Mouse (Mus musculus): ENCODE measurements around the gene Elp4. TPM values are rescaled to one million over a fixed set of nuclear protein-coding genes. Genes with fewer than 3 reads are reported as not detected.

Elp4 gene
- polyA plus RNA-seq, 1 experiment from 2014 or later, result 34.3 TPM

- H3K36me3 ChIP-seq (ENCODE audit: control insufficient read depth, insufficient read depth, low read length), result no peaks in the 10 kb centered on the region
- H3K4me1 ChIP-seq (replicated peaks; ENCODE audit: control insufficient read depth, insufficient read depth, low read length), result 0 out of 2 replicates have a peak, but pooled peaks cover 3% of the 10 kb centered on the region
- H3K4me3 ChIP-seq (ENCODE audit: low read length), result no peak overlapping the region
- no peaks in the 10 kb centered on the region for H3K9me3 ChIP-seq (ENCODE audit: control insufficient read depth, low read length)
- no peak overlapping the region for H3K27ac ChIP-seq (ENCODE audit: low read length)
- H3K4me2 ChIP-seq (ENCODE audit: low read depth, low read length), result no peak overlapping the region
- no peak overlapping the region for H3K9ac ChIP-seq (ENCODE audit: low read length)
- 89% methylated on average over 5 of the region's 5 CpGs for WGBS
- no peaks in the 10 kb centered on the region for H3K27me3 ChIP-seq (ENCODE audit: control insufficient read depth, insufficient read depth, low read depth, low read length)
- ATAC-seq (ENCODE audit: low read depth), result no peak
These were observed 4.0 kb upstream of the Elp4 start for GRCm38 (mm10) chr2:105908351-105908750.

DNA sequence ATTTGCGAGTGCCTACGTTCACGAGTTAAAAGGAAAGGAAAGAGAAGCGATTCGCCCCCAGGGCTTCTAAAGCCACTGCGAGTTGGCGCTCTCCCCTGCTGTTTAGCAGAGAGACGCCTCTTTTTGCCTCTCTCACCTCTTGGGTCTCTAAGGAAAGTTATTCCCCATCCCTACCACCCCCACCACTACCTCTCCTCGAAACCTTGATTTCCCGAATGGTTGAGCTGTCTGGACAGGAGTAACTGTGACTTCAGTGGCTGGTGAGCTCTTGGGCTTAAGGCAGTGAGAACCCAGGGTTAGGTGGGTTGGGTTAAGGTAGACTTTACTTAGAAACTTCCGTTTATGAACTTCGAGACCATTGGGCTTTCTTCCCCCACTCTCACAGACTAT is 388 bp upstream of the Elp4 start:
- peaks cover 3% of the 10 kb centered on the region; the same call in 1 of the 2 replicates for H3K4me1 ChIP-seq (replicated peaks; ENCODE audit: control insufficient read depth, insufficient read depth, low read length)
- peak; percentile 53 for ATAC-seq (ENCODE audit: low read depth)
- WGBS, result under 1% methylated on average over 12 of the region's 12 CpGs
- peak overlapping the region; percentile 77 for H3K4me2 ChIP-seq (ENCODE audit: low read depth, low read length)
- H3K36me3 ChIP-seq (ENCODE audit: control insufficient read depth, insufficient read depth, low read length), result no peaks in the 10 kb centered on the region
- H3K27ac ChIP-seq (ENCODE audit: low read length), result peak overlapping the region; percentile 4; the same call in 1 of the 2 replicates
- no peaks in the 10 kb centered on the region for H3K27me3 ChIP-seq (ENCODE audit: control insufficient read depth, insufficient read depth, low read depth, low read length)
- peak overlapping the region; percentile 80 for H3K9ac ChIP-seq (ENCODE audit: low read length)
- H3K9me3 ChIP-seq (ENCODE audit: control insufficient read depth, low read length), result no peaks in the 10 kb centered on the region
- peak overlapping the region; percentile 72 for H3K4me3 ChIP-seq (ENCODE audit: low read length)

- Histone ChIP-seq H3K27ac (ENCODE audit: low read length) (no peak overlapping the region), H3K9ac (ENCODE audit: low read length) (no peak overlapping the region), H3K4me2 (ENCODE audit: low read depth, low read length) (no peak overlapping the region), H3K9me3 (ENCODE audit: control insufficient read depth, low read length) (no peaks in the 10 kb centered on the region), H3K4me1 (replicated peaks; ENCODE audit: control insufficient read depth, insufficient read depth, low read length) (no peaks in the 10 kb centered on the region), H3K4me3 (ENCODE audit: low read length) (no peak overlapping the region), H3K27me3 (ENCODE audit: control insufficient read depth, insufficient read depth, low read depth, low read length) (no peaks in the 10 kb centered on the region), H3K36me3 (ENCODE audit: control insufficient read depth, insufficient read depth, low read length) (no peaks in the 10 kb centered on the region; the same call in 1 of the 2 replicates)
- ATAC-seq (ENCODE audit: low read depth), result no peak
These were observed 13.5 kb downstream of the Elp4 start for GRCm38 (mm10) chr2:105890816-105891215.

DNA sequence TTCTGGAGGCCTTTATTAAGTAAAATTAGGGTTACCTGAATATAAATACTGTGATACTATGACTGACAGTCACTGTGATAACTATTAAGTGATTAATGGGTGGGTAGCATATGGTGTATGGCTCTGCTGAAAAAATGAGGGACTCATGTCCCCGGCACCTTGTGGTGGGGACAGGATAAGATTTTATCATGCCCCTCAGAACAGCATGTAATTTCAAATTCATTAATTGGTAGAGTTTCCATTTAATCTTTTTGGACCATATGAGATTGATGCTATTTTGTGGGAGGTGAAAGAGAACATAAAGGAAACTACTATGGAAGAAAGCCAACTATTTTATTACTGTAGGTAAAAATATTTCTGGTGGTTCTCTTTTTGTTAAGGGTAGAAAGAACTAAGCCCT is 31.0 kb downstream of the Elp4 start:
- no peak overlapping the region for H3K9ac ChIP-seq (ENCODE audit: low read length)
- no peak overlapping the region for H3K4me3 ChIP-seq (ENCODE audit: low read length)
- H3K27ac ChIP-seq (ENCODE audit: low read length), result no peak overlapping the region
- no peak overlapping the region for H3K4me2 ChIP-seq (ENCODE audit: low read depth, low read length)
- no peak for ATAC-seq (ENCODE audit: low read depth)
- no peaks in the 10 kb centered on the region; the same call in 1 of the 2 replicates for H3K9me3 ChIP-seq (ENCODE audit: control insufficient read depth, low read length)
- 0 out of 2 replicates have a peak, but pooled peaks cover 3% of the 10 kb centered on the region for H3K36me3 ChIP-seq (ENCODE audit: control insufficient read depth, insufficient read depth, low read length)
- no peaks in the 10 kb centered on the region for H3K27me3 ChIP-seq (ENCODE audit: control insufficient read depth, insufficient read depth, low read depth, low read length)
- H3K4me1 ChIP-seq (replicated peaks; ENCODE audit: control insufficient read depth, insufficient read depth, low read length), result no peaks in the 10 kb centered on the region
- 85% methylated on average over 1 of the region's 1 CpGs for WGBS

- no peaks in the 10 kb centered on the region for H3K27me3 ChIP-seq (ENCODE audit: control insufficient read depth, insufficient read depth, low read depth, low read length)
- 48% methylated on average over 2 of the region's 2 CpGs for WGBS
- H3K4me3 ChIP-seq (ENCODE audit: low read length), result no peak overlapping the region
- H3K9ac ChIP-seq (ENCODE audit: low read length), result no peak overlapping the region
- no peak overlapping the region for H3K4me2 ChIP-seq (ENCODE audit: low read depth, low read length)
- no peaks in the 10 kb centered on the region for H3K4me1 ChIP-seq (replicated peaks; ENCODE audit: control insufficient read depth, insufficient read depth, low read length)
- no peaks in the 10 kb centered on the region for H3K9me3 ChIP-seq (ENCODE audit: control insufficient read depth, low read length)
- H3K27ac ChIP-seq (ENCODE audit: low read length), result no peak overlapping the region
- no peak for ATAC-seq (ENCODE audit: low read depth)
- no peaks in the 10 kb centered on the region for H3K36me3 ChIP-seq (ENCODE audit: control insufficient read depth, insufficient read depth, low read length)
These were observed 49.6 kb downstream of the Elp4 start for GRCm38 (mm10) chr2:105854740-105855139.

- ATAC-seq (ENCODE audit: low read depth), result no peak
- WGBS, result 96% methylated on average over 2 of the region's 2 CpGs
- Histone ChIP-seq H3K4me2 (ENCODE audit: low read depth, low read length) (no peak overlapping the region), H3K27me3 (ENCODE audit: control insufficient read depth, insufficient read depth, low read depth, low read length) (no peaks in the 10 kb centered on the region), H3K4me1 (replicated peaks; ENCODE audit: control insufficient read depth, insufficient read depth, low read length) (no peaks in the 10 kb centered on the region), H3K4me3 (ENCODE audit: low read length) (no peak overlapping the region), H3K9ac (ENCODE audit: low read length) (no peak overlapping the region), H3K36me3 (ENCODE audit: control insufficient read depth, insufficient read depth, low read length) (no peaks in the 10 kb centered on the region), H3K9me3 (ENCODE audit: control insufficient read depth, low read length) (no peaks in the 10 kb centered on the region), H3K27ac (ENCODE audit: low read length) (no peak overlapping the region)
These were observed 51.4 kb downstream of the Elp4 start for GRCm38 (mm10) chr2:105852971-105853370.

DNA sequence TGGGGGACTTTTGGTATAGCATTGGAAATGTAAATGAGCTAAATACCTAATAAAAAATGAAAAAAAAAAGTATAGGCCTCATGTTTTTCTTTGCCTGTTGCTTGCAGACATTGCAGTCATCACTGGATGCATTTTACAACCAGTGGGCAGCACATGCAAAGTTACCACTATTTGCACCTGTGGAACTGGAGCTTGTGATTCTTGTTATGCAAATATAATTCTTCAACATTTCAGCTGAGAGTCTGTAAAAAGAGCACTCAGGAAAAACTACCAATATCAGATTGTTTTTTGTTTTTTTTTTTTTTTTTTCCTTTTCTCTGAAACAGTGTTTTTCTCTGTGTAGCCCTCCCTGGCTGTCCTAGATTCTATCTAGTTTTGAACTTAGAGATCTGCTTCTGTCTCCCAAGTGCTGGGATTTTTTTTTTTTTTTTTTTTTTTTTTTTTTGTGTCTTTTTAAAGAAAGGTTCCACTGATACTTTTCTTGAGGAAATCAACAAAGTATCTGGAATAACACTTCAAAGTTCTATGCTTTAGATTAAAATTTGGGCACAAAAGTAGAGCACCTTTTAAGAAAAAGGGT is 52.6 kb downstream of the Elp4 start:
- Histone ChIP-seq H3K9me3 (ENCODE audit: control insufficient read depth, low read length) (no peaks in the 10 kb centered on the region), H3K27ac (ENCODE audit: low read length) (no peak overlapping the region), H3K4me3 (ENCODE audit: low read length) (no peak overlapping the region), H3K9ac (ENCODE audit: low read length) (no peak overlapping the region), H3K27me3 (ENCODE audit: control insufficient read depth, insufficient read depth, low read depth, low read length) (no peaks in the 10 kb centered on the region), H3K36me3 (ENCODE audit: control insufficient read depth, insufficient read depth, low read length) (no peaks in the 10 kb centered on the region), H3K4me1 (replicated peaks; ENCODE audit: control insufficient read depth, insufficient read depth, low read length) (no peaks in the 10 kb centered on the region), H3K4me2 (ENCODE audit: low read depth, low read length) (no peak overlapping the region)
- no peak for ATAC-seq (ENCODE audit: low read depth)

DNA sequence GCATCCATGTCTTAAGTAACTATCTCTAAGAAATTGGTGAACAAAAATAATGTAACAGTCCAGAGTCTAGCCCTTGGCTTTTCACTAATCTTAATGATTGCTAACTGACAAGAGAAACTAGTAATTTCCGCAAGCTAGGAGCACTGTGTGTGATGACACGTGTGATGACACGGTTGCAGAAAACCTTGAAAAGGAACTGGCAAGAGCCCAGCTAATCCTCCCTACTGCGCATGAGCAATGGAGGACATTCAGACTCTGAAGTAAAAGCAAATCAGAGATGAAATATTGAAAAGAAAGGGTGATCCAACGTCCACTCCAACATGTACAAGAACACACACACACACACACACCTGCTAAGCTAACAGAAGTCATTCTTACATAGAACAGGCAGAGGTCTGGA is 61.2 kb downstream of the Elp4 start:
- no peaks in the 10 kb centered on the region for H3K27me3 ChIP-seq (ENCODE audit: control insufficient read depth, insufficient read depth, low read depth, low read length)

DNA sequence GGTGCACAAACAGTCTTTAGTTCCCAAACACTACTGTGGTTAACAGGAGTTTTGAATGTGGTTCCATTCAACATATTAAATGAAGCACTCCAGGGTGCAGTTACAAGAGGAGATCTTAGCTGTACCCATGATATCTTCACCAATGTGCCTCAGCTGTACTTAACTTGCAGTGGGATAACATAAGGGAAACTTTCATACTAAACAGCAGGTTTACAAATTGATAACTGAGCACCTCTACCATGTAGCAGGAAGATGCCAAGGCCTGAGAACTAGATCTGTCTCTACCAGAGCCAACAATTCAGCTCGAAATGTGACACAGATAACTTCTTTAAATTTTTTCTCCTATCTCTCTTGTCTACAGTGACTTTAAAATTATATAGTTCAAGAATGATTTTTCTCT is 86.4 kb downstream of the Elp4 start:
- Histone ChIP-seq H3K27ac (ENCODE audit: low read length) (no peak overlapping the region), H3K9ac (ENCODE audit: low read length) (no peak overlapping the region), H3K4me2 (ENCODE audit: low read depth, low read length) (no peak overlapping the region), H3K36me3 (ENCODE audit: control insufficient read depth, insufficient read depth, low read length) (no peaks in the 10 kb centered on the region), H3K27me3 (ENCODE audit: control insufficient read depth, insufficient read depth, low read depth, low read length) (no peaks in the 10 kb centered on the region), H3K9me3 (ENCODE audit: control insufficient read depth, low read length) (no peaks in the 10 kb centered on the region), H3K4me3 (ENCODE audit: low read length) (no peak overlapping the region), H3K4me1 (replicated peaks; ENCODE audit: control insufficient read depth, insufficient read depth, low read length) (no peaks in the 10 kb centered on the region)
- ATAC-seq (ENCODE audit: low read depth), result no peak
- 89% methylated on average over 1 of the region's 1 CpGs for WGBS

More for the DNA sequence above, 61.2 kb downstream of the Elp4 start:
- WGBS, result 89% methylated on average over 5 of the region's 5 CpGs
- no peaks in the 10 kb centered on the region for H3K9me3 ChIP-seq (ENCODE audit: control insufficient read depth, low read length)
- H3K4me1 ChIP-seq (replicated peaks; ENCODE audit: control insufficient read depth, insufficient read depth, low read length), result no peaks in the 10 kb centered on the region
- H3K4me3 ChIP-seq (ENCODE audit: low read length), result no peak overlapping the region
- H3K36me3 ChIP-seq (ENCODE audit: control insufficient read depth, insufficient read depth, low read length), result no peaks in the 10 kb centered on the region
- H3K27ac ChIP-seq (ENCODE audit: low read length), result no peak overlapping the region
- no peak for ATAC-seq (ENCODE audit: low read depth)
- H3K4me2 ChIP-seq (ENCODE audit: low read depth, low read length), result no peak overlapping the region
- no peak overlapping the region for H3K9ac ChIP-seq (ENCODE audit: low read length)

- Histone ChIP-seq H3K9ac (ENCODE audit: low read length) (no peak overlapping the region), H3K27ac (ENCODE audit: low read length) (no peak overlapping the region), H3K36me3 (ENCODE audit: control insufficient read depth, insufficient read depth, low read length) (no peaks in the 10 kb centered on the region), H3K9me3 (ENCODE audit: control insufficient read depth, low read length) (no peaks in the 10 kb centered on the region), H3K27me3 (ENCODE audit: control insufficient read depth, insufficient read depth, low read depth, low read length) (no peaks in the 10 kb centered on the region), H3K4me3 (ENCODE audit: low read length) (no peak overlapping the region), H3K4me2 (ENCODE audit: low read depth, low read length) (no peak overlapping the region), H3K4me1 (replicated peaks; ENCODE audit: control insufficient read depth, insufficient read depth, low read length) (no peaks in the 10 kb centered on the region)
- no peak for ATAC-seq (ENCODE audit: low read depth)
- WGBS, result 68% methylated on average over 3 of the region's 3 CpGs
These were observed 89.2 kb downstream of the Elp4 start for GRCm38 (mm10) chr2:105815170-105815569.
